Mouse (Mus musculus) heart, embryonic 10.5 days (tissue): ENCODE measurements at regions not wholly inside any gene's neighbourhood (a gene's known extent, or its start where the extent isn't known, plus 50 kb on each side); places are given as distances from the start of the nearest gene placed in this dataset.
A peak's percentile ranks its signal among the peaks of the same experiment; 100 is the strongest.

ENCODE experiments used
- DNase-seq: peaks from one replicate; pipeline ENCODE4 v3.0.0-alpha.2; 2017; ENCODE audit warnings: low spot score
- H3K27ac ChIP-seq: fragments of 300-500 bp; sonication (generic); 2 replicates; pipeline ENCODE4 v1.5.1; 2016; ENCODE audit warnings: mild to moderate bottlenecking
- H3K27me3 ChIP-seq: fragments of 300-500 bp; sonication (generic); 2 replicates; pipeline ENCODE4 v1.6.1; 2016; ENCODE audit warnings: mild to moderate bottlenecking; ENCODE audit not compliant: poor library complexity, insufficient read depth, severe bottlenecking
- H3K36me3 ChIP-seq: fragments of 300-500 bp; sonication (generic); 2 replicates; pipeline ENCODE4 v1.6.1; 2016; ENCODE audit warnings: mild to moderate bottlenecking, moderate library complexity
- H3K4me1 ChIP-seq: fragments of 300-500 bp; sonication (generic); 2 replicates; pipeline ENCODE4 v1.6.1; 2016; ENCODE audit warnings: mild to moderate bottlenecking
- H3K4me3 ChIP-seq: fragments of 300-500 bp; sonication (generic); 2 replicates; pipeline ENCODE4 v1.5.1; 2016; ENCODE audit warnings: mild to moderate bottlenecking, moderate library complexity
- H3K9me3 ChIP-seq: fragments of 300-500 bp; sonication (generic); 2 replicates; pipeline ENCODE4 v1.6.1; 2016; ENCODE audit warnings: mild to moderate bottlenecking, moderate library complexity
- WGBS: fragments of 180-500 bp; shearing (Covaris S2); methylation state at CpG from one replicate; pipeline ENCODE4 v1.1.7; 2016; 5-methylcytosine and 5-hydroxymethylcytosine counted together

DNA sequence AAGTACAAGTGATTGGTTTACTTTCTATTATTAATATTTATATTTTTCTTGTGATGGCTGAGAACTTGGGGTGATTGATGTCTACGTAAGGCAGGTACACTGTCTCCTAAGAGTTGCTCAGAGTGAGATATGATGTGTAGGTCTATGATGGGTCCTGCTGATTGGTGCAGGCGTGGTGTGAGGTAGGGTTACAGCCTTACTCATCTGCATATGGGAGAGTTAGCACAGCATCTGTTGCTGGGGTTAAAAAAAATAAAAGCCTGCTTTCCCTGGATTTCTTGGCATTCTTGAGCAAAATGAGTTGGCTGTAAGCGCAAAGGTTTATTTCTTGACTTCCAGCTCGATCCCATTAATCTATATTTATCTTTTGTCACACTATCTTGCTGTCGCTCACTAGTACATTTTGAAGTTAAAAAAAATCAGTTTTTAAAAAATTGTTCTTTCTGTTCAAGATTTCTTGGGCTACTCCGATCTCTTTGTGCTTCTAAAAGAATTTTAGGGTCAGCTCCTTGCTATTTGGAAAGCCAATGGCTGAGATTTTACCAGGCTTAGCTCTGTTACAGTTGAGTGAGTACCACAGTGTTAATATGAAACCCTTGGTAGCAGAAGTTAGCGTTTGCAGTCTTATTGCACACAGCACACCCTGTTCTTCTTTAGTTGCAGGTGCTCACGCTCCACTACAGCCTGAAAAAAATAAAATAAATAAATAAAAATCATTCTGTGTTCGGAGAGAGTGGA, 482.0 kb downstream of the Plekhb2 start:
- DNase-seq, result no peak
- no peaks in the 10 kb centered on the region for H3K27me3 ChIP-seq
- H3K9me3 ChIP-seq, result no peaks in the 10 kb centered on the region
- no peaks in the 10 kb centered on the region for H3K36me3 ChIP-seq
- no peak overlapping the region for H3K27ac ChIP-seq
- no peak overlapping the region for H3K4me3 ChIP-seq
- 85% methylated on average over 9 of the region's 9 CpGs for WGBS
- H3K4me1 ChIP-seq, result no peaks in the 10 kb centered on the region

DNA sequence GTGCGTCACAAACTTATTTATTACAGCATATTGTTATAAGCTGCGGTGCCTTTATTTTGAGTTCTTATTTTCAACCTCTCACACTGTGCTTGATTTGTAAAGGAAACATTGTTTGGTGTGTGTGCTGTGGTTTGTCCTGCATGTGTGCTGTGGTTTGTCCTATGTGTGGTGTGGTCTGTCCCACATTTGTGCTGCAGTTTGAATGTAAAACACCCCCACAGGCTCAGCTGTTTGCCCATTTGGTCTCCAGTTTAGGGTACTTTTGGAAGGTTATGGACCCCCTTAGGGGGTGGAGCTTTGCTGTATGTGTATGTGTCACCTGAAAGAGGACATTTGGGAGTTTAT, 482.5 kb downstream of the Plekhb2 start:
- DNase-seq, result no peak
- Histone ChIP-seq H3K4me1 (no peaks in the 10 kb centered on the region), H3K36me3 (no peaks in the 10 kb centered on the region), H3K4me3 (no peak overlapping the region), H3K27ac (no peak overlapping the region), H3K9me3 (no peaks in the 10 kb centered on the region), H3K27me3 (no peaks in the 10 kb centered on the region)
- WGBS, result 93% methylated on average over 2 of the region's 2 CpGs

DNA sequence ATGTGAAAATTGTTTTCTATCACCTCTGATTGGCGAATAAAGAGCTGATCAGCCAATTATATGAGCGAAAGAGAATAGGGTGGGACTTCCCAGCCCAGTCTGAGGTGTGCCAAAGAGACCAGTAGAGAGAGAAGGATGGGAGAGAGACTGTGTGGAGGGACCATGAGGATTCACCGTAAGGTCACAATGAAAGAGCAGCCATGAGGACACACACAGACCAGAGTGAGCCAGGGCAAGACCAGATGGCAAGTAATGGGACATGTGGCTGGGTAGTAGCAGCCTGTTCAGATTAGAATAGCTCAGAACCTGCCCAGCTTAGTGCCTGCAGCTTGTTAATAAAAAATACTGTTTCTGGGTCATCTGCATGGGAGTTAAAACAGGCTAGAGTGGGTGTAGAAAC, 487.9 kb downstream of the Plekhb2 start:
- H3K27me3 ChIP-seq, result no peaks in the 10 kb centered on the region
- WGBS, result 82% methylated on average over 3 of the region's 3 CpGs
- H3K27ac ChIP-seq, result no peak overlapping the region
- H3K4me3 ChIP-seq, result no peak overlapping the region
- no peaks in the 10 kb centered on the region for H3K36me3 ChIP-seq
- no peaks in the 10 kb centered on the region for H3K9me3 ChIP-seq
- no peak for DNase-seq
- no peaks in the 10 kb centered on the region for H3K4me1 ChIP-seq

DNA sequence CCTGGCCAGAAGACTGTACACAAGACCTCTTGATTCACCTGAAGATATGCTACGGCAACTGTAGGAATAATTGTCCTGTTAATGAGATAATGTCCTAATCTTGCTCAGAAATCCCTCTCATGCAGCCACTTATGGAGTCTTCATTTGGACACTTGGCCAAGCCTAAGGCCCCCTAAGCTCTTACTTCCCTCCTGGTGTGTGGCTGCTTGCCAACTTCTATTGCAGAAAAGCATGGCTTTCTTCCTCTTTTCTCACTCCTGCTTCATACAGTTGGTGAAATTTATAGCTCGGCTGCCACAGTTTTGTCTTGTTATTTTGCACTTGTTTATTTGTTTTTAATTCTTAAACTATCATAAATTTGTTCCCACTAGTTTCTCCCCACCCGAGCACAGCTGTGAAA, 488.4 kb downstream of the Plekhb2 start:
- no peaks in the 10 kb centered on the region for H3K27me3 ChIP-seq
- H3K27ac ChIP-seq, result no peak overlapping the region
- no peak for DNase-seq
- WGBS, result 73% methylated on average over 3 of the region's 3 CpGs
- no peaks in the 10 kb centered on the region for H3K4me1 ChIP-seq
- H3K4me3 ChIP-seq, result no peak overlapping the region
- H3K36me3 ChIP-seq, result no peaks in the 10 kb centered on the region
- H3K9me3 ChIP-seq, result no peaks in the 10 kb centered on the region

DNA sequence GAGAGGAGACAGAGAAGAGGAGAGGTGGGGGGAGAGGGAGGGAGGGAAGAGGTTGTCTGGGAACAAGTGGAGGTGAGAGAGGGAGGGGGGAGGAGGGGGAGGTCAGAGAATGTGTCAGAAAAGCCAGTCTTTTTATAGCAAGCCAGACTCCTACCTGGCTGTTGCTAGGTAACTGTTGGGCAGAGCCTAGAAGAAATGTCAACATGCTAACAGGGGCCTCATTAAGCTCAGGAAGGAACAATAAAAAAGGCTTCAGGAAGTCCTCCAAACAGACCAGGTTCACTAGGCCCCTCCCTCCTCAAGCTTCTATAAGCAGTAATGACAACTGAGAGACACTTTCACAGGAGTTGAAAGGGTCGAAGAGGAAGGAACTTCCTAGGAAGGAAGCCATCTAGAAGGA, 494.8 kb downstream of the Plekhb2 start:
- DNase-seq, result no peak
- no peak overlapping the region for H3K27ac ChIP-seq
- 0 out of 2 replicates have a peak, but pooled peaks cover 3% of the 10 kb centered on the region for H3K4me1 ChIP-seq
- no peaks in the 10 kb centered on the region for H3K27me3 ChIP-seq
- no peaks in the 10 kb centered on the region for H3K9me3 ChIP-seq
- WGBS, result 73% methylated on average over 1 of the region's 1 CpGs
- no peaks in the 10 kb centered on the region for H3K36me3 ChIP-seq
- no peak overlapping the region for H3K4me3 ChIP-seq

DNA sequence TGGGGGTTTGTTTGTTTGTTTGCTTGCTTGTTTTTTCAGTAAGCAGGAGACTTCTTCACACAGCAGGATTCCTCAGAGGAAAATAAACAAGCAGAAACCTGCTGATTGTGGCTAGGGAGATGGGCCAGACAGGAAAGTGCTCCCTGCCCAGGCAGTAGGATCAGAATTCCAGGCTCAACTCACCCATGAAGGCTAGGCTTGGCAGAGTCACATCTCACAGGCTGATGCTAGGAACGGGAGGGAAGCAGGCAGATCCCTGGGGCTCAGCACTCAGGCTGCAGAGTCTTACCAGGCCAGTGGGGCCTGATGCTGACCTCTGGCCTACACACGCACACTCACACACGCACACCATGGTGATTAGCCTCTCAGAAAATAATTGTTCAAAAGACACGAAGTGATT, 498.5 kb downstream of the Plekhb2 start:
- Histone ChIP-seq H3K36me3 (no peaks in the 10 kb centered on the region), H3K9me3 (no peaks in the 10 kb centered on the region), H3K4me1 (0 out of 2 replicates have a peak, but pooled peaks cover 3% of the 10 kb centered on the region), H3K4me3 (no peak overlapping the region), H3K27ac (no peak overlapping the region), H3K27me3 (no peaks in the 10 kb centered on the region)
- DNase-seq, result no peak
- 62% methylated on average over 4 of the region's 4 CpGs for WGBS

DNA sequence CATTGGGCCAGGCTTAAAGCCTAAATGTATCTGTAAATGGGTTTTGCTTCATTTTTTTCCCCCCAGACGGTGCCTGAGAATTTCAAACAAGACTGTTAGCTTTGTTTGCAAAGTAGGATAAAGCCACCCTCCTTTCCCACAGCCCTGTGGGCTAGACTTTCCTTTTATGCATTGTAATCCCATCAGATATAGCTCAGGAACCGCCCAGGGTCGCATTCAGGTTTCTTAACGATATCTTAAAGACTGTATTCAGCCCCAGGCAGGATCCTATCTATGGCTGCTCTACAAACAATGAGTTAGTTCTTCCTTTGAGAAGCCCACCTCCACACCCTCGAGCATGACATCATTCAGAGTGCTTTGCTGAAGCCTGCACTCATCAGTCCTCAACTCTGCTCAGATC, 509.2 kb downstream of the Plekhb2 start:
- Histone ChIP-seq H3K27ac (no peak overlapping the region), H3K4me1 (no peaks in the 10 kb centered on the region), H3K4me3 (no peak overlapping the region), H3K27me3 (no peaks in the 10 kb centered on the region), H3K36me3 (no peaks in the 10 kb centered on the region), H3K9me3 (no peaks in the 10 kb centered on the region)
- WGBS, result 32% methylated on average over 5 of the region's 5 CpGs
- no peak for DNase-seq

DNA sequence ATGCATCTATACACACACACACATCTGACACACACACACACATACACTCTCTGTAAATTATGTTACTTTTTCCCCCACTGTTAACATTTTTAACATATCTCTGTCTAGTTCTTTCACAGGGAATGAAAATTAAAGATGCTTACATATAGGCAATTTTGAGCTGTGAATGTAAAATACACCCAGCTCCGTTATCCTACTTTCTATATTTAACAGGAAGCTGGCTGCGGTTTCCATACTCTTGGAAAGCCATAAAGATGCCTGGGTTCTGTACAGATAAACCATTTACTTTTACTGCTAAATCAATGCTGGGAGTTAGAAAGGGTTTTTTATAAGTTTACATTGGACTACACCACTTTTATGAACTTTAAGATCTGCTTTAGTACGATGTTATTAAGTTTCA, 511.7 kb downstream of the Plekhb2 start:
- no peak overlapping the region for H3K4me3 ChIP-seq
- no peaks in the 10 kb centered on the region for H3K4me1 ChIP-seq
- 85% methylated on average over 3 of the region's 3 CpGs for WGBS
- H3K36me3 ChIP-seq, result no peaks in the 10 kb centered on the region
- H3K27me3 ChIP-seq, result no peaks in the 10 kb centered on the region
- H3K9me3 ChIP-seq, result no peaks in the 10 kb centered on the region
- no peak for DNase-seq
- no peak overlapping the region for H3K27ac ChIP-seq

DNA sequence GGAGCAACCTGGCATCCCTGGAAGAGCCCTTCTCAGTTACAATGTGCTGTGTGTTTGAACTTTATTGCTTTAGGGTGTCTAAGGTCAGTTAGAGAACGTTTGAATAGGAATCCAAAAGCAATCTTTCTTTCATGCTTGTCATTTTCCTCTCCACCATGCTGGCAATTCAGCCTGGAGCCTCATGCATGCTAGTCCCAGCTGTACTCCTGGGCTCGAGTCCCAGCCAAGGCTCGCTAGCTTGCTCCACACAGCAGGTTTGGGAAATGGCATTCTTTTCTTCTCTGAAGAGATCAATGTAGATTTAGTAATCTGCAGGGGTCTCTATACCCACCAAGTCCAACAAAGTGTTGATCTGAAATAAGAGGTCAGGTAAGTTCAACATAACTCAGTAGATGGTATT, 513.1 kb downstream of the Plekhb2 start:
- no peaks in the 10 kb centered on the region for H3K4me1 ChIP-seq
- no peak for DNase-seq
- WGBS, result 62% methylated on average over 3 of the region's 3 CpGs
- H3K4me3 ChIP-seq, result no peak overlapping the region
- H3K27ac ChIP-seq, result no peak overlapping the region
- H3K27me3 ChIP-seq, result no peaks in the 10 kb centered on the region
- H3K9me3 ChIP-seq, result no peaks in the 10 kb centered on the region
- H3K36me3 ChIP-seq, result no peaks in the 10 kb centered on the region

DNA sequence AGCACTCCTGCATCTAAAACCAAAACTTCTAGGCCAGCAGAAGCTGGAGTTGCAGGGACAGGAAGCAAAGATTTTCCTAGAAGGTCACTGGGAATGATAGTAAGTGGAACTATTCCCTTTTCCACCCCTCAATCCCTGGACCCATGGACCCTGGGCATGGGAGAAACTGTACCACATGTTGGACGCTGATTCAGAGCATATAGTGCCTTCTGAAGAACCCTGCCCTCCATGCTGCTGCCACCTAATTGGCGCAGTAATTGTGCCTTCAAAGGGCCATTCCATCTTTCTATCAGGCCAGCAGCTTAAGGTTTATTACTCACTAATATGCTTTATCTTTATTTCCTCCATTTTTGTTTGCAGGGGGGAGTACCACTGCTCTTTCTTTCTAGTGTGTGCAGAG, 516.8 kb downstream of the Plekhb2 start:
- no peak for DNase-seq
- H3K27me3 ChIP-seq, result no peaks in the 10 kb centered on the region
- H3K27ac ChIP-seq, result no peak overlapping the region
- 81% methylated on average over 2 of the region's 2 CpGs for WGBS
- no peaks in the 10 kb centered on the region for H3K9me3 ChIP-seq
- H3K4me1 ChIP-seq, result no peaks in the 10 kb centered on the region
- H3K36me3 ChIP-seq, result no peaks in the 10 kb centered on the region
- no peak overlapping the region for H3K4me3 ChIP-seq

DNA sequence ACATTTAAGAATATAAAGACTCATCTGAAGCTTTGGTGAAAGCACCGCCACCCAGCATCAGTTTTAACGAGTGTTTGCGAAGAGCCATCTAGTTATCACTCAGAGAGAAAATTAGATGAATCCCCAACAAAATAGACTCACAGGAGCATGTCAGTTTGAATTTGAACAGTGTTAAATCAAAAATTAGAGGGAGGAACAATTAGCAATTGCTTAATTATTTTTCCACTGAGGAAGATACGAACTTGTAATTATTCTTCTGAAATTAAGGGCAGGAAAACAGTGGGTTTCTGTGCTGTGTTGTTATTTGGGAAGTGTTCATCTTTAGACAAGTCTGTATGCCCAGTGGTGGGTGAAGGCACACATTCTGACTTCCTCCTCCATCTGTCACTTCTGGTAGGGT, 523.0 kb downstream of the Plekhb2 start:
- Histone ChIP-seq H3K4me3 (no peak overlapping the region), H3K4me1 (no peaks in the 10 kb centered on the region), H3K27ac (no peak overlapping the region), H3K9me3 (no peaks in the 10 kb centered on the region), H3K27me3 (no peaks in the 10 kb centered on the region), H3K36me3 (no peaks in the 10 kb centered on the region)
- no peak for DNase-seq
- 83% methylated on average over 4 of the region's 4 CpGs for WGBS

DNA sequence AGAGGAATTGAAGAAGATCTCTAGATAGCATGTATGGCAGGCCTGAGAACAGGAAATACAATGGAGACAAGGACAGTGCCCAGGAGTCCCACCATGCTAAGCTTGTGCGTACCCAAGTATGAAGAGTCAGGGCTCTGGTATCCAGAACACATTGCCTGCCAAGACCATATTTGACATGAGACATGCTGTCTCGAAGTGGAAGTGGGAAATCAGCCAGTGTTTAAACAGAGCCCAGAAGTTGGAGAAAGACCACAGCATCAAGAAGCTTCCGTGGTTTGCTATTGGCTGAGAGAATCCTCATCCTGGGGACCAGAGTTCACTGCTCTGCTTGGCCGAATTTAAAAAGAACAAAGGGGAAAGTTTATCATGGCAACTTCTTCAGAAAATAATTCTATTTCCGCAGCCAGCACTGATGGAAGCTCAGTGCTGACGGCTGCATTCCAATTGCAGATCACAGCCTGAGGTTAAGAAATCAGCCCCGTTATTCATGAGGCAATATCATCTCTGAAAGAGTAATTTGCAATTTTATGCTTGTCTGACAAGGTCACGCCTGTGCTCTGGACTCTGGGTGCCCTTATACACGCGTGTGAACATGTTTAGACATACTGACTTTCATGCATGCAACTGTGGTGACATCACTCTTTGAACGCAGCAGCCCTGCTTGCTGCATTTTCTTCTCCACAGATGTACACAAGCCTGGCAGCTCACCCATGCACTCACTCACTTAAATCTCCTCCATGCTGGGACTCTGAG, 531.0 kb downstream of the Plekhb2 start:
- 80% methylated on average over 11 of the region's 11 CpGs for WGBS
- no peaks in the 10 kb centered on the region for H3K4me1 ChIP-seq
- no peaks in the 10 kb centered on the region for H3K9me3 ChIP-seq
- DNase-seq, result no peak
- H3K4me3 ChIP-seq, result no peak overlapping the region
- no peaks in the 10 kb centered on the region for H3K36me3 ChIP-seq
- no peak overlapping the region for H3K27ac ChIP-seq
- no peaks in the 10 kb centered on the region for H3K27me3 ChIP-seq

DNA sequence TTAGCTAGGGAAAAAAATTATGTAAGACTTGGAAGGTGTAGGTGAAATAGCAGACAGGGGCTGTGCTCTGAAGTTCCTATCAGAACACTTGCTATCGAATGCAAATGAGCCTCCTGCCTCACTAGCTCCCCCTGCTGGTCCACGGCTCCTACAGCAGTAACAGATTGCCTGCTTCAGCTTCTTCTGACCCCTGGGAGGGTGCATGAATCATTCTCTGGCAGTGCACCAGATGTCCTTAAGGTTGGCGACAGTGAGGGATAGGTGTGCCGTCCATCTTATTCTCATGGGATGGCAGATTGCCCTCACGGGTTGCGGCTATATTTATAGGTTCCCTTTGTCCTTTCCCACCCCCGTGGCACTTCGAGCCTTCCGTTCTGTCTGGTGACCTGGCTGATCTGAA, 535.7 kb downstream of the Plekhb2 start:
- no peaks in the 10 kb centered on the region for H3K9me3 ChIP-seq
- WGBS, result 46% methylated on average over 9 of the region's 9 CpGs
- peak; percentile 76 for DNase-seq
- H3K27ac ChIP-seq, result no peak overlapping the region
- H3K4me3 ChIP-seq, result no peak overlapping the region
- H3K36me3 ChIP-seq, result no peaks in the 10 kb centered on the region
- H3K4me1 ChIP-seq, result no peaks in the 10 kb centered on the region
- no peaks in the 10 kb centered on the region for H3K27me3 ChIP-seq

DNA sequence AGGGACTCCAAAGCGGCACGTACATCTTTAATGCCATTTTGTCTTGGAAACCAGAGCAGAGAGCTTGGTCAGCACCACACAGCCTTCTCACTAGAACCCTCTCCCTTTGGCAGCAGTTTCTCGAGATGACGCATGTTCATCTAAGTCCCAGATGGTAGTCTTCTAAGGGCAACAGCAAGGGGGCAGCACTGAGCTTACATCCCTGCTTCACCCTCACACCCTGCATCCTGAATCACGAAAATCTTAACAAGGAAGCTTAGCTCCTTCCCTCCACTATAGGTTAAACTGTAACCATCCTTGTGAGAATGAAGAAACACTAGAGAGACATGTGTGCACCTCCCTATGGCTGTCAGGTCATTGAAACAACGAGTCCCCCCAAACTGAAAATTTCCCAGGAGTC, 538.4 kb downstream of the Plekhb2 start:
- H3K27me3 ChIP-seq, result no peaks in the 10 kb centered on the region
- H3K4me1 ChIP-seq, result no peaks in the 10 kb centered on the region
- DNase-seq, result peak; percentile 70
- WGBS, result 29% methylated on average over 6 of the region's 6 CpGs
- no peak overlapping the region for H3K4me3 ChIP-seq
- H3K36me3 ChIP-seq, result no peaks in the 10 kb centered on the region
- H3K9me3 ChIP-seq, result no peaks in the 10 kb centered on the region
- no peak overlapping the region for H3K27ac ChIP-seq
